Mouse (Mus musculus) testis, adult 2 months (tissue): Measurements from ENCODE around the gene Ank3. TPM values are rescaled to one million over a fixed set of nuclear protein-coding genes. Genes with fewer than 3 reads are reported as not detected.

Experiments used
- H3K27ac ChIP-seq: fragments of 200-500 bp; 2 replicates; pipeline ENCODE4 v1.5.1; 2012; ENCODE audit warnings: low read depth, low read length; ENCODE audit not compliant: control insufficient read depth, insufficient read depth
- H3K27me3 ChIP-seq: fragments of 200-500 bp; 2 replicates; pipeline ENCODE4 v1.6.1; 2012; ENCODE audit warnings: mild to moderate bottlenecking, low read length, moderate library complexity; ENCODE audit not compliant: control insufficient read depth, insufficient read depth
- H3K36me3 ChIP-seq: fragments of 200-500 bp; 2 replicates; pipeline ENCODE4 v1.6.1; 2012; ENCODE audit warnings: mild to moderate bottlenecking, low read length; ENCODE audit not compliant: control insufficient read depth, insufficient read depth
- H3K4me1 ChIP-seq: fragments of 200-500 bp; 2 replicates; pipeline ENCODE4 v1.6.1; 2012; ENCODE audit warnings: low read length; ENCODE audit not compliant: control insufficient read depth, insufficient read depth
- H3K4me3 ChIP-seq: fragments of 200-500 bp; 2 replicates; pipeline ENCODE4 v1.5.1; 2012; ENCODE audit warnings: low read depth, mild to moderate bottlenecking, low read length, moderate library complexity, mixed read lengths; ENCODE audit not compliant: control insufficient read depth
- CTCF ChIP-seq: fragments of 200-500 bp; IDR thresholded peaks from 2 replicates; pipeline ENCODE4 v1.5.1; 2012; ENCODE audit warnings: low read depth, mild to moderate bottlenecking, inconsistent platforms, low read length, moderate library complexity; ENCODE audit not compliant: control insufficient read depth, insufficient read depth, insufficient replicate concordance
- POLR2A ChIP-seq: fragments of 200-500 bp; IDR thresholded peaks from 2 replicates; pipeline ENCODE4 v1.6.1; 2012; ENCODE audit warnings: low read depth, mild to moderate bottlenecking, inconsistent platforms, low read length, moderate library complexity; ENCODE audit not compliant: control insufficient read depth
- polyA plus RNA-seq: library from polyadenylated mRNA; depleted of rRNA; stranded (reverse); fragments of >200 nt; gene quantifications from 2 replicates; pipeline ENCODE4 v1.2.3, GENCODE M21; 2012

The Ank3 gene
- polyA plus RNA-seq, 1 experiment = 3.4 TPM

GRCm38 (mm10) chr10:69604609-69605008, 206.0 kb downstream of the Ank3 start:
- TF ChIP-seq CTCF (no peak), POLR2A (no peak)
- no peak overlapping the region for H3K4me3 ChIP-seq
- no peaks in the 10 kb centered on the region for H3K36me3 ChIP-seq
- peaks cover 5% of the 10 kb centered on the region for H3K4me1 ChIP-seq
- H3K27me3 ChIP-seq = no peaks in the 10 kb centered on the region
- H3K27ac ChIP-seq = no peak overlapping the region

- Histone ChIP-seq H3K4me3 (no peak overlapping the region), H3K27ac (no peak overlapping the region), H3K36me3 (no peaks in the 10 kb centered on the region), H3K4me1 (peaks cover 5% of the 10 kb centered on the region), H3K27me3 (no peaks in the 10 kb centered on the region)
- no peak for TF ChIP-seq POLR2A
These were observed 206.6 kb downstream of the Ank3 start for GRCm38 (mm10) chr10:69605211-69605610.

- H3K27me3 ChIP-seq = no peaks in the 10 kb centered on the region
- TF ChIP-seq POLR2A (no peak), CTCF (peak; percentile 39; the same call in 1 of the 2 replicates)
- H3K4me3 ChIP-seq = no peak overlapping the region; the same call in 1 of the 2 replicates
- H3K27ac ChIP-seq = no peak overlapping the region
- H3K36me3 ChIP-seq = no peaks in the 10 kb centered on the region
- H3K4me1 ChIP-seq = peaks cover 5% of the 10 kb centered on the region
These were observed 209.1 kb downstream of the Ank3 start for GRCm38 (mm10) chr10:69607611-69608119.

GRCm38 (mm10) chr10:69611314-69611713, 212.7 kb downstream of the Ank3 start:
- no peak overlapping the region for H3K4me3 ChIP-seq
- H3K27ac ChIP-seq = no peak overlapping the region
- peaks cover 5% of the 10 kb centered on the region for H3K4me1 ChIP-seq
- no peaks in the 10 kb centered on the region for H3K36me3 ChIP-seq
- no peaks in the 10 kb centered on the region for H3K27me3 ChIP-seq
- no peak for TF ChIP-seq CTCF
- no peak for TF ChIP-seq POLR2A

GRCm38 (mm10) chr10:69611839-69612340, 213.3 kb downstream of the Ank3 start:
- Histone ChIP-seq H3K4me1 (peaks cover 5% of the 10 kb centered on the region), H3K36me3 (no peaks in the 10 kb centered on the region), H3K27me3 (no peaks in the 10 kb centered on the region), H3K27ac (no peak overlapping the region), H3K4me3 (no peak overlapping the region)
- no peak for TF ChIP-seq POLR2A
- TF ChIP-seq CTCF = no peak

- TF ChIP-seq CTCF (no peak), POLR2A (no peak)
- Histone ChIP-seq H3K36me3 (no peaks in the 10 kb centered on the region), H3K4me1 (no peaks in the 10 kb centered on the region), H3K4me3 (no peak overlapping the region), H3K27ac (no peak overlapping the region), H3K27me3 (no peaks in the 10 kb centered on the region)
These were observed 218.4 kb downstream of the Ank3 start for GRCm38 (mm10) chr10:69616953-69617352.

GRCm38 (mm10) chr10:69617537-69618112, 219.1 kb downstream of the Ank3 start:
- no peak overlapping the region for H3K27ac ChIP-seq
- no peaks in the 10 kb centered on the region for H3K27me3 ChIP-seq
- H3K4me1 ChIP-seq = no peaks in the 10 kb centered on the region
- no peak for TF ChIP-seq CTCF
- TF ChIP-seq POLR2A = no peak
- H3K36me3 ChIP-seq = no peaks in the 10 kb centered on the region
- no peak overlapping the region for H3K4me3 ChIP-seq
